Mouse (Mus musculus) stomach, embryonic 16.5 days (tissue): ENCODE measurements around the gene Tmsb15b1. TPM values are rescaled to one million over a fixed set of nuclear protein-coding genes. Genes with fewer than 3 reads are reported as not detected.

Experiments used
- ATAC-seq: fragments of 200-750 bp; cut with Nextera tagmentation; 2 replicates; pipeline ENCODE4 v1.8.0; 2017; ENCODE audit warnings: moderate number of reproducible peaks, moderate TSS enrichment; ENCODE audit not compliant: insufficient read depth, low FRiP score
- H3K27ac ChIP-seq: fragments of 300-500 bp; sonication (generic); 2 replicates; pipeline ENCODE4 v1.5.1; 2014; ENCODE audit warnings: low read length
- H3K27me3 ChIP-seq: fragments of 300-500 bp; sonication (generic); 2 replicates; pipeline ENCODE4 v1.6.1; 2014; ENCODE audit warnings: low read length, control low read depth, mixed read lengths; ENCODE audit not compliant: control insufficient read depth, insufficient read depth
- H3K36me3 ChIP-seq: fragments of 300-500 bp; sonication (generic); 2 replicates; pipeline ENCODE4 v1.6.1; 2014; ENCODE audit warnings: low read length; ENCODE audit not compliant: control insufficient read depth, insufficient read depth
- H3K4me1 ChIP-seq: fragments of 300-500 bp; sonication (generic); 2 replicates; pipeline ENCODE4 v1.6.1; 2014; ENCODE audit warnings: low read length, control low read depth, mixed read lengths; ENCODE audit not compliant: control insufficient read depth, insufficient read depth
- H3K4me2 ChIP-seq: fragments of 300-500 bp; sonication (generic); 2 replicates; pipeline ENCODE4 v1.6.1; 2014; ENCODE audit warnings: low read depth, low read length, mixed read lengths
- H3K4me3 ChIP-seq: fragments of 300-500 bp; sonication (generic); replicated peaks from 2 replicates; pipeline ENCODE4 v1.5.1; 2014; ENCODE audit warnings: mild to moderate bottlenecking, low read length
- H3K9ac ChIP-seq: fragments of 300-500 bp; sonication (generic); 2 replicates; pipeline ENCODE4 v1.6.1; 2014; ENCODE audit warnings: low read length
- H3K9me3 ChIP-seq: fragments of 300-500 bp; sonication (generic); replicated peaks from 2 replicates; pipeline ENCODE4 v1.6.1; 2016; ENCODE audit warnings: low read length, control low read depth; ENCODE audit not compliant: control insufficient read depth
- polyA plus RNA-seq: library from polyadenylated mRNA; unstranded; fragments of >200 nt; fragmentation: Nextera tagmentation; extraction: Ambion mirVana; gene quantifications from 2 replicates; pipeline ENCODE4 v1.2.1, GENCODE M21; 2015

The Tmsb15b1 gene
- polyA plus RNA-seq, 1 experiment from 2014 or later = 23.1 TPM

GRCm38 (mm10) chrX:136925863-136926262 lies 50.8 kb downstream of the Tmsb15b1 start:
- Histone ChIP-seq H3K27ac (no peak overlapping the region), H3K4me2 (no peak overlapping the region), H3K9ac (no peak overlapping the region), H3K27me3 (no peaks in the 10 kb centered on the region), H3K4me3 (no peak overlapping the region), H3K36me3 (no peaks in the 10 kb centered on the region), H3K9me3 (no peaks in the 10 kb centered on the region), H3K4me1 (no peaks in the 10 kb centered on the region)
- no peak for ATAC-seq

Other genes starting within 250 kb of the Tmsb15b1 start
- 496 and 508 TPM in 2 replicates for gene Morf4l2, start 233.2 kb downstream of the Tmsb15b1 start, polyA plus RNA-seq
- gene Glra4, start 196.7 kb downstream of the Tmsb15b1 start, polyA plus RNA-seq = not detected in 2 replicates
- gene Plp1, start 154.2 kb downstream of the Tmsb15b1 start, polyA plus RNA-seq = 5.7 and 5.9 TPM in 2 replicates
- 0.55 and 0.71 TPM in 2 replicates for gene Rab9b, start 108.1 kb downstream of the Tmsb15b1 start, polyA plus RNA-seq
- not detected in 2 replicates for gene H2bfm, start 49.5 kb downstream of the Tmsb15b1 start, polyA plus RNA-seq
- gene Tmsb15b2, start 1.4 kb downstream of the Tmsb15b1 start, polyA plus RNA-seq = 31.2 and 52.2 TPM in 2 replicates
- 4.4 and 4.9 TPM in 2 replicates for gene Tmsb15l, start within 50 bp of the Tmsb15b1 start, polyA plus RNA-seq
- gene Zcchc18, start 16.3 kb upstream of the Tmsb15b1 start, polyA plus RNA-seq = 14.6 and 16.0 TPM in 2 replicates
- gene Slc25a53, start 61.4 kb upstream of the Tmsb15b1 start, polyA plus RNA-seq = 7.3 and 9.3 TPM in 2 replicates
- gene Fam199x, start 72.7 kb upstream of the Tmsb15b1 start, polyA plus RNA-seq = 6.1 and 6.5 TPM in 2 replicates
- gene Esx1, start 145.2 kb upstream of the Tmsb15b1 start, polyA plus RNA-seq = not detected in 2 replicates